Mouse (Mus musculus) hindbrain, embryonic 11.5 days (tissue): ENCODE measurements around the gene Slc30a3. TPM values are rescaled to one million over a fixed set of nuclear protein-coding genes. Genes with fewer than 3 reads are reported as not detected.
"Not testable (repeated sequence)": the region's sequence is repeated elsewhere in the genome, so short reads cannot be mapped to it uniquely, and the experiment has no call there.

Source experiments
- ATAC-seq: fragments of 200-750 bp; cut with Nextera tagmentation; 2 replicates; pipeline ENCODE4 v1.8.0; 2017; ENCODE audit warnings: mild to moderate bottlenecking, moderate TSS enrichment, moderate library complexity; ENCODE audit not compliant: low FRiP score
- DNase-seq: peaks from one replicate; pipeline ENCODE4 v3.0.0-alpha.2; 2015; ENCODE audit warnings: low spot score
- H3K27ac ChIP-seq: fragments of 300-500 bp; sonication (generic); 2 replicates; pipeline ENCODE4 v1.5.1; 2014; ENCODE audit warnings: mild to moderate bottlenecking, low read depth, low read length
- H3K27me3 ChIP-seq: fragments of 300-500 bp; sonication (generic); 2 replicates; pipeline ENCODE4 v1.6.1; 2014; ENCODE audit warnings: mild to moderate bottlenecking, low read length, moderate library complexity, mixed read lengths; ENCODE audit not compliant: control insufficient read depth, insufficient read depth
- H3K36me3 ChIP-seq: fragments of 300-500 bp; sonication (generic); 2 replicates; pipeline ENCODE4 v1.6.1; 2014; ENCODE audit warnings: mild to moderate bottlenecking, low read length, moderate library complexity, mixed read lengths; ENCODE audit not compliant: control insufficient read depth, insufficient read depth
- H3K4me1 ChIP-seq: fragments of 300-500 bp; sonication (generic); replicated peaks from 2 replicates; pipeline ENCODE4 v1.6.1; 2014; ENCODE audit warnings: low read length, mixed read lengths; ENCODE audit not compliant: control insufficient read depth, insufficient read depth
- H3K4me2 ChIP-seq: fragments of 300-500 bp; sonication (generic); replicated peaks from 2 replicates; pipeline ENCODE4 v1.6.1; 2014; ENCODE audit warnings: mild to moderate bottlenecking, low read depth, low read length
- H3K4me3 ChIP-seq: fragments of 300-500 bp; sonication (generic); 2 replicates; pipeline ENCODE4 v1.5.1; 2014; ENCODE audit warnings: low read depth, low read length
- H3K9ac ChIP-seq: fragments of 300-500 bp; sonication (generic); 2 replicates; pipeline ENCODE4 v1.6.1; 2014; ENCODE audit warnings: low read depth, low read length
- H3K9me3 ChIP-seq: fragments of 300-500 bp; sonication (generic); 2 replicates; pipeline ENCODE4 v1.6.1; 2016; ENCODE audit warnings: low read length; ENCODE audit not compliant: control insufficient read depth
- WGBS: fragments of 180-500 bp; shearing (Covaris S2); extraction: QIAGEN DNeasy Blood & Tissue Kit; methylation state at CpG from one replicate; pipeline ENCODE4 v1.1.7; 2014; 5-methylcytosine and 5-hydroxymethylcytosine counted together
- polyA plus RNA-seq: library from polyadenylated mRNA; unstranded; fragments of >200 nt; fragmentation: Nextera tagmentation; extraction: Ambion mirVana; gene quantifications from 2 replicates; pipeline ENCODE4 v1.2.1, GENCODE M21; 2014

Slc30a3 gene
- polyA plus RNA-seq, 1 experiment from 2014 or later = 9.2 TPM

- Histone ChIP-seq H3K4me1 (no peaks in the 10 kb centered on the region), H3K27ac (no peak overlapping the region), H3K4me2 (no peak overlapping the region), H3K9ac (no peak overlapping the region), H3K36me3 (peaks cover 22% of the 10 kb centered on the region), H3K27me3 (no peaks in the 10 kb centered on the region), H3K9me3 (no peaks in the 10 kb centered on the region), H3K4me3 (no peak overlapping the region)
- WGBS = 98% methylated on average over 11 of the region's 11 CpGs
- ATAC-seq (no peak), DNase-seq (no peak)
Observed at GRCm38 (mm10) chr5:31071821-31072220, 36.2 kb downstream of the Slc30a3 start.

- no peak overlapping the region for H3K27ac ChIP-seq
- no peak for ATAC-seq
- H3K4me2 ChIP-seq = no peak overlapping the region
- no peaks in the 10 kb centered on the region for H3K4me1 ChIP-seq
- H3K27me3 ChIP-seq = no peaks in the 10 kb centered on the region
- no peak for DNase-seq
- peaks cover 17% of the 10 kb centered on the region for H3K36me3 ChIP-seq
- WGBS = 98% methylated on average over 2 of the region's 2 CpGs
- H3K9ac ChIP-seq = no peak overlapping the region
- no peaks in the 10 kb centered on the region for H3K9me3 ChIP-seq
- H3K4me3 ChIP-seq = no peak overlapping the region
Observed at GRCm38 (mm10) chr5:31071059-31071458, 37.0 kb downstream of the Slc30a3 start.

GRCm38 (mm10) chr5:31069810-31070209 is 38.2 kb downstream of the Slc30a3 start:
- no peak overlapping the region for H3K4me3 ChIP-seq
- no peak overlapping the region for H3K27ac ChIP-seq
- H3K27me3 ChIP-seq = no peaks in the 10 kb centered on the region
- no peak for ATAC-seq
- 96% methylated on average over 3 of the region's 3 CpGs for WGBS
- DNase-seq = no peak
- H3K4me1 ChIP-seq = no peaks in the 10 kb centered on the region
- no peaks in the 10 kb centered on the region for H3K9me3 ChIP-seq
- no peak overlapping the region for H3K4me2 ChIP-seq
- no peak overlapping the region for H3K9ac ChIP-seq
- peaks cover 15% of the 10 kb centered on the region for H3K36me3 ChIP-seq

GRCm38 (mm10) chr5:31055216-31056140 is 52.6 kb downstream of the Slc30a3 start:
- H3K9ac ChIP-seq = peak overlapping the region; percentile 76
- H3K27me3 ChIP-seq = no peaks in the 10 kb centered on the region
- no peaks in the 10 kb centered on the region for H3K9me3 ChIP-seq
- H3K27ac ChIP-seq = peak overlapping the region; percentile 3; the same call in 1 of the 2 replicates
- H3K36me3 ChIP-seq = 0 out of 2 replicates have a peak, but pooled peaks cover 3% of the 10 kb centered on the region
- no peaks in the 10 kb centered on the region; the same call in 1 of the 2 replicates for H3K4me1 ChIP-seq
- ATAC-seq (no peak), DNase-seq (no peak)
- peak overlapping the region; percentile 92 for H3K4me2 ChIP-seq
- H3K4me3 ChIP-seq = peak overlapping the region; percentile 64
- 20% methylated on average over 19 of the region's 19 CpGs for WGBS

- peak within 1 kb of the TSS; percentile 76 for H3K9ac ChIP-seq
- peak; percentile 97 for ATAC-seq
- H3K9me3 ChIP-seq = no peaks in the 10 kb centered on the region
- H3K36me3 ChIP-seq = 0 out of 2 replicates have a peak, but pooled peaks cover 2% of the 10 kb centered on the region
- no peaks in the 10 kb centered on the region; the same call in 1 of the 2 replicates for H3K4me1 ChIP-seq
- peak within 1 kb of the TSS; percentile 64 for H3K4me3 ChIP-seq
- DNase-seq = peak; percentile 93
- peak within 1 kb of the TSS; percentile 92 for H3K4me2 ChIP-seq
- no peaks in the 10 kb centered on the region for H3K27me3 ChIP-seq
- WGBS = under 1% methylated on average over 64 of the region's 64 CpGs
- H3K27ac ChIP-seq = peak within 1 kb of the TSS; percentile 3
Observed at GRCm38 (mm10) chr5:31054261-31055215, 53.5 kb downstream of the Slc30a3 start, which contains the start of gene Cad. Gene Cad, plus strand, starts transcription at chr5:31054780.

- 70% methylated on average over 4 of the region's 4 CpGs for WGBS
- DNase-seq = not testable (repeated sequence)
Observed at GRCm38 (mm10) chr5:31053728-31054127, 54.3 kb downstream of the Slc30a3 start.

GRCm38 (mm10) chr5:31050427-31050826 is 57.6 kb downstream of the Slc30a3 start:
- Histone ChIP-seq H3K4me3 (no peak overlapping the region), H3K9ac (no peak overlapping the region), H3K4me1 (no peaks in the 10 kb centered on the region; the same call in 1 of the 2 replicates), H3K27me3 (no peaks in the 10 kb centered on the region), H3K4me2 (no peak overlapping the region), H3K36me3 (no peaks in the 10 kb centered on the region), H3K27ac (no peak overlapping the region), H3K9me3 (no peaks in the 10 kb centered on the region)
- DNase-seq = no peak
- ATAC-seq = no peak

More at GRCm38 (mm10) chr5:31053728-31054127, 54.3 kb downstream of the Slc30a3 start:
- H3K4me2 ChIP-seq = peak overlapping the region; percentile 92
- peak overlapping the region; percentile 64 for H3K4me3 ChIP-seq
- not testable (repeated sequence) for H3K27me3 ChIP-seq, H3K4me1 ChIP-seq, H3K36me3 ChIP-seq, H3K9me3 ChIP-seq, ATAC-seq
- H3K9ac ChIP-seq = peak overlapping the region; percentile 76
- 0 out of 2 replicates have a peak overlapping the region, but pooled peaks have one; percentile 3 for H3K27ac ChIP-seq
